Mouse (Mus musculus) v-Abl transformed pro-B cells (cell line): ENCODE results near the gene Dip2b.

Source experiments
- in situ Hi-C, 2 experiments: fragments of 400-800 bp; cut with MboI; formaldehyde crosslinking; loops; one replicate each; pipeline ENCODE4 v1.15.1; 2025; ENCODE audit not compliant: unreplicated experiment in 2 of 2

The Dip2b gene

GRCm38 (mm10) chr15:100198983-100199745 lies 160.7 kb downstream of the Dip2b start:
- in situ Hi-C loops = no loop called here

GRCm38 (mm10) chr15:100199790-100200189 lies 161.3 kb downstream of the Dip2b start:
- in situ Hi-C loops = no loop called here

- in situ Hi-C loops = no loop called here
These were observed 163.3 kb downstream of the Dip2b start for GRCm38 (mm10) chr15:100201806-100202205.

- in situ Hi-C loops = no loop called here
These were observed 164.1 kb downstream of the Dip2b start for GRCm38 (mm10) chr15:100202431-100203015.

- in situ Hi-C loops = no loop called here
These were observed 166.1 kb downstream of the Dip2b start for GRCm38 (mm10) chr15:100204574-100204973.

- in situ Hi-C loops = no loop called here
These were observed 171.5 kb downstream of the Dip2b start for GRCm38 (mm10) chr15:100210013-100210412.

- in situ Hi-C loops = no loop called here
These were observed 174.9 kb downstream of the Dip2b start for GRCm38 (mm10) chr15:100213339-100213738.

- in situ Hi-C loops = no loop called here
These were observed 176.6 kb downstream of the Dip2b start for GRCm38 (mm10) chr15:100215092-100215491.

- in situ Hi-C loops = no loop called here
These were observed 177.7 kb downstream of the Dip2b start for GRCm38 (mm10) chr15:100216173-100216572.

GRCm38 (mm10) chr15:100218018-100218417 lies 179.6 kb downstream of the Dip2b start:
- in situ Hi-C loops = no loop called here

GRCm38 (mm10) chr15:100219396-100219795 lies 180.9 kb downstream of the Dip2b start:
- in situ Hi-C loops = no loop called here

GRCm38 (mm10) chr15:100220916-100221315 lies 182.5 kb downstream of the Dip2b start:
- in situ Hi-C loops = no loop called here

- in situ Hi-C loops = no loop called here
These were observed 186.9 kb downstream of the Dip2b start for GRCm38 (mm10) chr15:100225381-100225780.

GRCm38 (mm10) chr15:100225891-100226290 lies 187.4 kb downstream of the Dip2b start:
- in situ Hi-C loops = no loop called here

GRCm38 (mm10) chr15:100227031-100227662 lies 188.7 kb downstream of the Dip2b start:
- in situ Hi-C loops = no loop called here

GRCm38 (mm10) chr15:100227663-100228534 lies 189.4 kb downstream of the Dip2b start, which contains the start of gene Atf1:
Gene Atf1, plus strand, starts transcription at chr15:100227819.
- in situ Hi-C loops = no loop called here

- in situ Hi-C loops = no loop called here
These were observed 190.3 kb downstream of the Dip2b start for GRCm38 (mm10) chr15:100228535-100229336.

- in situ Hi-C loops = no loop called here
These were observed 192.2 kb downstream of the Dip2b start for GRCm38 (mm10) chr15:100230655-100231054.

- in situ Hi-C loops = no loop called here
These were observed 193.4 kb downstream of the Dip2b start for GRCm38 (mm10) chr15:100231616-100232525.
